Mouse (Mus musculus): ENCODE measurements around the gene Olfr672.
"Not testable (repeated sequence)": the region's sequence is repeated elsewhere in the genome, so short reads cannot be mapped to it uniquely, and the experiment has no call there.

Gene Olfr672

GRCm38 (mm10) chr7:105001929-105002328 is at the start of gene Olfr672:
Gene Olfr672 (minus strand): TSS chr7:105002029.
- no peak for DNase-seq

DNA sequence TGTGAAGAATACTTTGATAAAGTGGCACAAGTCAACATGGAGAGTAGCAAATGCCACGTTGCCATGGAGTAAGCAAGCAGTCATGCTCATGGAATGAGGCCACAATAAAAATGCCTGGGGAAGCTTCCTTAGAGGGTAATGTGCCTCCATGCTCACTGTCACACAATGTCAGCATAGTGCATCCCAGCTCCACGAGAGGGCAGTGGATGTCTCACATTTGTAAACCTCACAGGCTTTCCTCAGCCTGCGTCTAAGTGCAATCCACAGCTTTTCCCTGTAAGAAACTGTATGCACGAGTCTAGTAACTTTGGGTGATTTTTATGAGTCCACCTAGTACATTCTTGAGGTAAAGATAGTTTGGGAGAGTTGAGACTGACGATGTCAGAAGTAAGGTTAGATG is 32.0 kb upstream of the Olfr672 start:
- not testable (repeated sequence) for DNase-seq

- no peak for DNase-seq
Measured at GRCm38 (mm10) chr7:105032398-105032797, 30.6 kb upstream of the Olfr672 start, which contains the start of gene Olfr676. Gene Olfr676 (plus strand): TSS chr7:105032698.

DNA sequence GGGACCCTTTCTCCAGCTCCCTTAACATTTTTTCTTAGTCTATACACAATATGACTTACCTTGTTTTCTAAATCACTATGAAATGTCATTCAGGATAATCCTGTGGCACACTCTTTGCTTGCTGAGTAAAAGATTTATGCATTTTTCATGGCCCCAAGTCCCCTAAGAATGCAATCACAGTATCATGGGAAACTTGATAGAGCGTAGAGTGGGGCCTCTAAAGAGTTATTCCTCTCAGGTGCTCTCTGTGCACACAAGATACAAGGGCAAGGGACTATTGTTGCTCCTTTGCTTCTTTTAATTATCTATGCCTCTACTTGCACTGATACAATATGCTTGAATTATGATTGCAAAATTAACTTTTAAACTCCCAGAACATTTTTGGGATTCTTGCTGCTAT is 26.5 kb upstream of the Olfr672 start, which contains the start of gene Olfr675:
Gene Olfr675, minus strand, starts transcription at position 101 of the 400 bp plus-strand sequence.
- DNase-seq, result no peak

- DNase-seq, result no peak
Measured at GRCm38 (mm10) chr7:105022530-105022929, 20.7 kb upstream of the Olfr672 start.

DNA sequence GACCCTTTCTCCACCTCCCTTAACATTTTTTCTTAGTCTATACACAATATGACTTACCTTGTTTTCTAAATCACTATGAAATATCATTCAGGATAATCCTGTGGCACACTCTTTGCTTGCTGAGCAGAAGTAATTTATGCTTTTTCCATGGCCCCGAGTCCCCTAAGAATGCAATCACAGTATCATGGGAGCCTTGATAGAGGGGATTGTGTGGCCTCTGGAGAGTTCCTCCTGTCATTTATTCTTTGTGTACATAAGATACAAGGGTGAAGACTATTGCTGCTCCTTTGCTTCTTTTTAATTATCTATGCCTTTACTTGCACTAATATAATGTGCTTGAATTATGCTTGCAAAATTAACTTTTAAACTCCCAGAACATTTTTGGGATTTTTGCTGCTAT is 22.8 kb downstream of the Olfr672 start, which contains the start of gene Olfr671:
Gene Olfr671, minus strand, starts transcription at position 101 of the 400 bp plus-strand sequence.
- no peak for DNase-seq

DNA sequence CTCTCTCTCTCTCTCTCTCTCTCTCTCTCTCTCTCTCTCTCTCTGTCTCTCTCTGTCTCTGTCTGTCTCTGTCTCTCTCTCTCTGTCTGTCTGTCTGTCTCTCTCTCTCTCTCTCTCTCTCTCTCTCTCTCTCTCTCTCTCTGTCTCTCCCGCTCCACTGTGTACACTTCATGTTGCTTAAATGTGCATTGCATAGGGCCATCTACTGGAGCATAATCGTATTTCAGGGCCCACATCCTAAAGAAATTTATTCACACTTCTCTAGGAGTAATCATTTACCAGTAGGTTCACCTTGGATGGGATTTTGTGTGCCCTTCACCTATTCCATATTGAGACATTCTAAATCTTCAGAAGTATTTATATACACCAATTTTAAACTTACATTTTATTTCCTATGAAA is 29.3 kb downstream of the Olfr672 start:
- not testable (repeated sequence) for DNase-seq

DNA sequence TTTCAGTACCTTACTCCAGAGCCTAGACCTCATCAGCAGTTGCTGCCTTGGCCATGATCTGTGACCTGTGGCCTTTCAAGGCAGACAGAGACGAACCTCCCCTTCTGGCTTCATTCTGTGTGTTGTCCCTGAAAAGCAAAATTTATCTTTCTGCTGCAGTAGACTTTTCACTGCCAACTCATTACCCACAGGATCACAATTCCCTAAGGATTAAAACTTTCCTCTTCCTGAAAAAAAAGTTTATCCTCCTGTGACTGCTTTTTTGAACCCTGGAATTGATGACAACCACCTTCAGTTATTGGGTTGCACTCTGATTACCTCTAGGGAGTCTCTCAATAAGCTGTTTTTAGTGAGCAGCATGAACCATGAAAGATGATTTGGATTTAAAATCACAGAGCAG is 39.3 kb downstream of the Olfr672 start, which contains the start of gene Olfr670:
Gene Olfr670, minus strand, starts transcription at position 101 of the 400 bp plus-strand sequence.
- DNase-seq, result no peak

GRCm38 (mm10) chr7:104950234-104950633 is 51.6 kb downstream of the Olfr672 start:
- not testable (repeated sequence) for DNase-seq

Data from heart, adult 11 months (tissue).